Mouse (Mus musculus): ENCODE data around the gene Mta3.

The Mta3 gene

DNA sequence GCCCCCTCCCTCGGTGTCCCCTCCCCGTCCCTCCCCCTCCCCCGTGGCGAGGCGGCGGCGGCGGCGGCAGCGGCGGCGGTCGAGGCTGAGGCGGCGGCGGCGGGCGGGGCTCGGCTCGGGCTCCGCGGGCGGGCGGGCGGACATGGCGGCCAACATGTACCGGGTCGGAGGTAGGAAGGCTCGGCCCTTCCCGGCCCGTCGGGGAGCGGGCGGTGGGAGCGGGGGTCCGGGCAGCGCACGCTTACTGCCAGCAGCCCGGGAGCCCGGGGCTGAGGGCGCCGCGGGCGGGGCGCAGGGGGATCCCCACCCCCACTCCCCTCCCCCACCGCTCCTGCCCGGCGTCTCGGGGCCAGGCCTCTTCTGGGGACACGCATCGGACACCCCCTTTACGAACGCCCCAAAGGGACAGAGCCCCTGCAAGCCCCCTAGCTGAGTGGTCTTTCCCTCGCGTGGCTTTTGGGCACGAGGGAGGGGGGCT is at the start of gene Mta3:
Gene Mta3, plus strand, starts transcription at position 48 of the 478 bp plus-strand sequence.
- DNase-seq (ENCODE audit: extremely low spot score) = peak; percentile 71

DNA sequence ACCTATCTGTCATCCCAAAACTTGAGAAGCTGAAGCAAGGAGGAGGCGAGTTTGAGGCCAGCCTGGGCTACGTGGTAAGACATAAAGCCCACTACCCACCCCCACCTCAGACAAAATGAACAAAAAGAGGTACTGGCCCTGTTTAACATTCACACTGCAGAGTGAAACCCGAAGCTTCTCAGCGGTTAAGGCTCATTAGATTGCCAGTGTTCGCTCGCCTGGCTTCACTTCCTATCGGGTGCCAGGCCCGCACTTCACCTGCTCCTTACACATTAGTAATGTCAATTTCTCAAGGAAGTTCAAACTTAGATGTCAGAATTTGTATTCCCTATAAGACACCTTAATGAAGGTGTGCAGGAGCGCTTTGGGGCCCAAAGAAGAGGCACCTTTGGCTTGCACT is 48.6 kb upstream of the Mta3 start:
- no peak for DNase-seq (ENCODE audit: extremely low spot score)

DNA sequence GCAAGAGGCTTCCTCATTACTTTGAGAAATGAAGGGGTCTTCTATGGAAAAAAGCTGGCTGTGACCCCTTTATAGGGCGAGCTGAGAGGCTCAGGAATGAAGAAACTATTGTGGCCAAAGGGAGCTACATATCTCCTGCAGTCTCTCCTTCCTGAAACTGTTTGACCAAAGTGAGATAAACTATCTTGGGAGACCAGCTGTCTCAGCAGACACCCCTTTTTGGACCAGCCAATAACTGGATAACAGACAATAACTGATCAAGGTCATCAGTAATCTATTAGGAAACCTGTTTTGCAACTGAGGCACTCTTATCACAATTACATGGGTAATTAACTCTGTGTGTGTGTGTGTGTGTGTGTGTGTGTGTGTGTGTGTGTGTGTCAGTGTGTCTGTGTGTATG is 47.0 kb upstream of the Mta3 start:
- no peak for DNase-seq (ENCODE audit: extremely low spot score)

DNA sequence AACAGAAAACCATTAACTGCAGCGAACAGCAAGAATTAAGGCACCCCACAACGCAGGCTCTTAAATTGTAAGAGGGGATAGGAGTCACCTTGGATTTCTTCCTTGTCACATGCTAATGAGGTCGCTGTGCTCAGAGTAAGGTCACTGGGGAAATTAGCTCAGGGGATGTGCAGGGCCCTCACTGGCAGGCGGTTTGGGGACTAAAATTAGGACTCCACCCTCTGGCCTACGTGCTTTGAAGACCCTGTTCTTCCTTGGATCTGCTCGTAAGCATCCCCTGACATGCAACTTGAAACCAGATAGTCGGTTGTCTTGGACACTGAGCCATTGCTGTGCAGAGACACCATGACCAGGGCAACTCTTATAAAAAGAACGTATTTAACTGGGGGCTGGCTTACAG is 41.2 kb upstream of the Mta3 start:
- DNase-seq (ENCODE audit: extremely low spot score) = no peak

DNA sequence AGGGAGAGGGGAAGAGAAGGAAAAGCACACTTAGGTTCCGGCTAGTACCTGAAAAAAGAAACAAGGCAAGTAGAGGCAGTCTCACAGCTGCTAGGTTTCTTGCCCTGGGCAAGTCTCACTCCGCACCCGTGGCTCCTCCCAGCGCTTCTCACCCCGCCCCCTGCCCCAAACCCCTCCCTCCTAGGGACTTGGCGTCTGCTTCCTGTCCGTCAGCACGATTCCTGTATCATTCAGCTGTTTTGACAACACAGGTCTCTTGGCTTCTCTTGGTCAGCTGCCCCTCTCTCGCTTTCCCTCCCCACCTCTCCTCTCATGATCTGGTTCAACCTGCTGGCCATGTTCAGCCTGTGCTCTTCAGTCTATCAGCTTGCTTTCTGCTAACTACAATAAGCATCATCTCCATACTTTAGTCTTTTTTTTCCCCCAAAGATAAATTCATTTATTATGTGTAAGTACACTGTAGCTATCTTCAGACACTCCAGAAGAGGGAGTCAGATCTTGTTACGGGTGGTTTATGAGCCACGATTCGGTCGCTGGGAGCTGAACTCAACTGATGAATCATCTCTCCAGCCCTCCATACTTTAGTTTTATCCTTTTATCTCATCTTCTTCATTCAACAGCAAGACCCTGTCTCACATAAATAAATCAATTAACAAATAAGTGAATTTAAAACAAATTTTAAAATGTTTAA is 39.2 kb upstream of the Mta3 start:
- DNase-seq (ENCODE audit: extremely low spot score) = no peak

DNA sequence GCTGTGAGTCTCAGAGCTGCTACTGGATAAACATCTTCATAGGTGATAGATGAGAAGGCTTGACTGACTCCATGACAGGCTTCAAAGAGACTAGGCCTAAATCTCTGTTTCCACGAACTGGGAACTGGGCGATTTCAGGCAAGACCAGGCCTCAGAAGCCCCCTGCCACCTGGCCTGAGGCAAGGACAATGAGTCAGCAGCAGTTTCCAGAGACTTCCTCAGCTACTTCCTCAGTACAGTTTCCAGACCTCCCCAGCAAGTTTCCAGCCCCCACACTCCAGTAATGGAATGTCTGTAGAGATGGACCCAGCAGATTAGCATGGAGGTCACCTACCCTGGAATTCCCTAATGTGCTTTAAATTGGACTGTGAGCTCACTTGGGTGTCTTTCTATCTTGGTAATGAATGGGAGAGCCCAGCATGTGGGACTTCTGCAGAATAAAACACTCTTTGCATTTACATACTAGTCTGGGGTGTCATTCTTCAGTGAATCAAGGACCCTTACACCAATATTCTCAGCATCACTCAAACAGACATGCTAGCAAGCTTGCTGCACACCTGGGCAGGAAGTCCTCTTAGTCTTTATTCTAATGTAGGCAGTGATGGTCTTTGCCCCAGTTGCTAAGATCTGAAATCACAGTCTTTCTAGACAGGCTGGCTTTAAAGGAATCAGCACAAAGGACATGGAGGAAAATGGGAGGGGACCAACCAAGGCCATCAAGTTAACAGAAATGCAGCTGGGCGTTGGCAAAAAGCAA is 37.9 kb upstream of the Mta3 start:
- DNase-seq (ENCODE audit: extremely low spot score) = no peak

DNA sequence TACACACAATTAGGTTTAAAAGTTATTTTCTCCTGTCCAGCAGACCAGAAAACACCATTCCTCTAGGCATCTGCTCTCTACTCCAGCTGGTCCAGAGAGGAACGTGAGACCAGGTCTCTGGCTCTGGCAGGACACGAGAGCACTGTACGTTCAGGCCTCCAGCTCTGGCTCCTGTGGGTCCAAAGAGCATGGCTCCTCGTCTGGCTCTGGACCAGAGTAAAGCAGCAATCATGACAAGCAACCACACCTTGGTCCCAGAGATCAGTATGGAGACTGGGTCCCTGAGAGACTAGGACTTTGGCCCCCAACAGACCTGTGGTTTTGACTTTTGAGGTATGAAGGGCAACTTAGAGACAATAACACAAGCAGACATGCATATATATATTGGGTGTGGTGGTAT is 33.3 kb upstream of the Mta3 start:
- DNase-seq (ENCODE audit: extremely low spot score) = no peak

DNA sequence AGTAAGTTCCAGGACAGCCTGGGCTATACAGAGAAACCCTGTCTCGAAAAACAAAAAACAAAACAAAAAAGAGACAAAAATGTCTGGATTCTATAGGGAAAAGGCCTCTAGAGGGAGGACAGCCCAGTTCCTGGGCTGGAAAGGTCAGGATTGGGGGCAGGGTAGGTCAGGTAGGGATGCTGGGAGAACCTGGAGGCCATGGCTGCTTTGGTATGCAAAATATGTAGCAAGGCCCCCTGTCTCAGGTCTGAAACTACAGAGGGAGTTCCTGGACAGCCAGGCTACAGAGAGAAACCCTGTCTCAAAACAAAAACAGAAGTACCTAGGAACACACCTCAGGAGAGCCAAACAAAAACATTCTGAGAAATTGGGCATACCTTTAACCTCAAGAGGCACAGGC is 28.6 kb upstream of the Mta3 start:
- DNase-seq (ENCODE audit: extremely low spot score) = no peak

DNA sequence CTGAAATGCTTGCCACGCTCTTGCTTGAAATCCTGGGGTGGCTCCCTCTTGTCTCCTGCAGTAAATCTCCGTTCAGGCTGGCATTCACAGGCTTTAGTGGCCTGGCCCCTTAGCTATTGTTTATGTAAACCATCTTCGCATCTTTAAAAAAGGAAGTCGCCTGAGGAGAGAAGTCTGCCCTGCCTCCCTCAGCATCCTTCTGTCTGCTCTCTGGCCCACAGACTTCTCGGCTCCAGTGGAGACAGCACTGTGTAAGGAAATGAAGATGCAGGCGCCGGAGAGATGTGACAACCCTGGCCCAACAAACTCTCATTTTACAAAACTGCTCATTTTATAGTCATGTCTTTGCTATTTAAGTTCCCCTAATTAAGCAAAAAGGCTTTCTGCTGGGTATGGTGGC is 24.0 kb upstream of the Mta3 start:
- no peak for DNase-seq (ENCODE audit: extremely low spot score)

DNA sequence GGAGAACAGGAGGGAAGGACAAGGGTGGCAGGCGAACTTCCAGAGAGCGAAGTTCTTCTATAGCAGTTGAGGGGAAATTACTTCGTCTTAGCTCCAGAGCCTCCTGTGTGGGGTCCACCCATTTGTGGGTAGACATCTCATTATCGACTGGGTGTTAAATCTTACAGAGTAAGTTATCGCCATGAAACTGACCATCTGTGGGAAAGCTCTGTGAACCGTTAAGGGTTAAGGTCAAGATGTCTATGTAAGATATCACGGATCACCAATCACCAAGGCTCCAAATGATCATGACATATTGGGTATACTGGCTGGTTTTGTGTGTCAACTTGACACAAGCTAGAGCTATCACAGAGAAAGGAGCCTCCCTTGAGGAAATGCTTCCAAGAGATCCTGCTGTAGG is 21.5 kb upstream of the Mta3 start:
- no peak for DNase-seq (ENCODE audit: extremely low spot score)

DNA sequence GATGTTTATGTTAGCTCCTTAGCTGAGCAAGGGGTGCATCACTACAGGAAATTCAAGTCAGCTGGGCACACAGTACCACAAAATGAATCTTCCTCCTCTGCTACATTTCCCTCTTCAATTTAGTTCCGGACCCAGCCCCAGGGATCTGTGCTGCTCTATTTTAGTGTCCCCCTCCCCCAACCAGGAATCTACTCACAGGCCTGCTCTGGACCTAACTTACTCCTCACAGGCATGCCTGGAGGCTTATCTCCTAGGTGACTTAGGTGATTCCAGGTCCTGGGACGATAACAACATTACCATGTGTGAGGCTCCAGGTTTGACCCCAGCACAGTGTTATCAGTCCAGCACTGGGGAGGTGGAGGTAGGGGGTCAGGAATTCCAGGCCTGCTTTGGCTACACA is 15.5 kb upstream of the Mta3 start:
- no peak for DNase-seq (ENCODE audit: extremely low spot score)

DNA sequence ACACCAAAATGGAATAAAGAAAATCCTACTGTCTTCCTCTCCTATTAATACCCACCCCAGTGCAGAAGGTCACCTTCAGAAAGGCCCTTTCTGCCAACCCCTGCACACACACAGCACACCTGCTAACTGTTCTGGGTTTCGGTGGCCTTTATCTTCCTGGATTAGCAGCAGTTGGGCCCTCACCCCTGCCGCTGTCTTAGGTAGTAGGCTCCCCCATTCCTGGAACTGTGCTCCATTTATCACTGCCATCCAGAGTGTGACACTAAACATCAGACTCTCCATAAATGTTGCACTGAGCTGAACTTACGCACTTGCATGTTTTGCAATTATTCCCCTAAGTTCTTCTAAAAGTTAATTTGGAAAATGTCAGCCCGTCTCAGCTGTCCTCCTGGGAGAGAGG is 14.6 kb upstream of the Mta3 start:
- DNase-seq (ENCODE audit: extremely low spot score) = no peak

DNA sequence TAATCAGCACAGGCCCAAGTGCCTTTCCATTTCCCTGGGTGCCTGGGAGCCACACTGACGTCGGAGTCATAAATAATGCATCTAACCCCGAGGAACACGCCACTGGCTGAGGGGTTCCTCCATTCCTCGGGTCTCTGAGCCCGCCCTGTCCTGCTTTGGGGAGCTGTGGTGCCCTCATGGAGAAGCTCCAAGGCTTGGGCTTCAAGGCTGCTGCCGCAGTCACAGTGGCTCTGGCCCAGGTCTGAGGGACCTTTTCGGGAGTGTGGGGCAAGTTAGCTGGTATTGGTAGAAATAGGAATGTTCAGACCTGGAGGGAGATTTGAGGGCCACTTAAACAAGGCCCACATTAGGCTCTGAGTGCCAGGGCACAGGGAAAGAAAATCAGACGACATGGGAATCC is 12.0 kb upstream of the Mta3 start:
- DNase-seq (ENCODE audit: extremely low spot score) = no peak

DNA sequence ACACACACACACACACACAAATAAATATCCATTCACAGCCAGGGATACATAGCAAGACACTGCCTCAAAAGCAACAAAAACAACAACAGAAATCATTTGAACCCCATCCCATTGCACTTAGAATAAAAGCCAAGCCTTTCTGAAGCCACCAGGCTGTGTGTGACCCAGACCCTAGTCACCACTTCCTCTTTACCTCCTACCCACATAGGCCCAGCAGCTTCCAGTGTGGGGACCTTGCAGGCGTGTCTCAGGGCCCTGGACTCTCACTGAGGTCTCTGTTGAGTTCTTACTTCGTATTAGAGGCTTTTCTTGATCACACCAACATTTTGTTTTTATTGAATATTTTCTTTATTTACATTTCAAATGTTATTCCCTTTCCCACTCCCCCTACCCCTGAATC is 10.2 kb upstream of the Mta3 start:
- no peak for DNase-seq (ENCODE audit: extremely low spot score)

DNA sequence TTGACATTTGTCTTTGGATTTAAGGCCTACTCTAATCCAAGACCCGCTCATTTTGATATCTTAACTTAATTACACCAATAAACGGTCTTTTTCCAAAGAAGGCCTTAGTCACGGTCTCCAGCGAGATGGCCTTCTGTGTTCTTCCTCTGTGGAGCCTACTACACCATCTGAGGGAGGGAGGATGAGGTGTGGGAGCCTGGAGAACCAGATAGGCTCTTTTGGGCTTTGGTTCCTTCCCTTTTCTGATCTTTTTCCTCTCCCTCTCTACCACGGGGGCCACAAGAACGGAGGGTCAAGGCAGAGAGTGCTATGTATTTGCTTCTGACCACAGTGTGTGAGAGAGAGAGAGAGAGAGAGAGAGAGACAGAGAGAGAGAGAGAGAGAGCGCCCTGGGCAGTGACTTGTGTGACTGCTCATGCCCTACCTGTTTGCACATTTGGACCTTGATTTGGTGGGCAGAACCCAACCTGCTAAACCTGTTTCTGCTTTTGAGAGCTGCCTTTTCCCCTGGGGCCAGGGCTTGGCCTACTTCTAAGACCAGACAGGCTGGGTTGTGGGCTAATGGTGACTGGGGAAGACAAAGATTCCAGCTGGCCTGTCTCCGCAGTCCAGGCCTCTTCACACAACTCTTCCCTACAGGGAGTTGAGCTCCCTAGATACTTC is 6.8 kb upstream of the Mta3 start:
- no peak for DNase-seq (ENCODE audit: extremely low spot score)

DNA sequence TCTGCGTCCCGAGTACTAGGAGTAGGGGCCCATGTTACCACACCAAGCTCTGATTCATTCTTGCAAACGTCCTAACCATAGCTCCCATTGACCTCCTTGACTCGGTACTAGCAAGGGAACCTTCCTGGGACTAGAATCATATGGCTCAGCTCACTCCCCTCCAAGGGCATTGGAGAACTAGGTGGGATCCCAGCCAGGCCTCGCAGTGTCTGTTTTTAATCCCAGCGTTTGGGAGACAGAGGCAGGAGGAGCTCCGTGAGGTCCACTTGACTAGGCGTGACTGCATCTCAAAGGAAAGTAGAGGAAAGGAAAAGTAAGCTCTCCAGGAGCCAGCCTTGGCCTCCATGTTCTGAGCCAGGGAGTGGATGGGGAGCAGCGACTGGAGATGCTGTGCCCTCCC is 5.8 kb upstream of the Mta3 start:
- no peak for DNase-seq (ENCODE audit: extremely low spot score)

DNA sequence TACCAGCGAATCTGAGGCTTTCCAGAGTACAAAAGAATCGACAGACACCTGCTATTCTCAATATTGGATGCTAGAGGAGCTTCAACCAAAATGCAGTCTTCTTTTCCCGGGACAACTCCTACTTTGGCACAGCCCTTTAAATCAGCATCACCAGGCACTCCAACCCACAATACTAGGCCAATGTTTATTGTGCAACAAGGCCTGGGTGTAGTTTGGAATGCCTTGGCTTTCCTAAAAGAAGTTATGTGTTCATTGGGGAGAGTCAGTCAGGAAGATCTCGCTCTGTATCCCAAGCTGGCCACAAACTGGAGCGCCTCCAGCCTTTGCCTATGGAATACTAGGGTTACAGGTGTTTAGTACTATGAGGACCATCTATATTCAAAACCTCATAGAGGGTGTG is 1.5 kb upstream of the Mta3 start:
- no peak for DNase-seq (ENCODE audit: extremely low spot score)

DNA sequence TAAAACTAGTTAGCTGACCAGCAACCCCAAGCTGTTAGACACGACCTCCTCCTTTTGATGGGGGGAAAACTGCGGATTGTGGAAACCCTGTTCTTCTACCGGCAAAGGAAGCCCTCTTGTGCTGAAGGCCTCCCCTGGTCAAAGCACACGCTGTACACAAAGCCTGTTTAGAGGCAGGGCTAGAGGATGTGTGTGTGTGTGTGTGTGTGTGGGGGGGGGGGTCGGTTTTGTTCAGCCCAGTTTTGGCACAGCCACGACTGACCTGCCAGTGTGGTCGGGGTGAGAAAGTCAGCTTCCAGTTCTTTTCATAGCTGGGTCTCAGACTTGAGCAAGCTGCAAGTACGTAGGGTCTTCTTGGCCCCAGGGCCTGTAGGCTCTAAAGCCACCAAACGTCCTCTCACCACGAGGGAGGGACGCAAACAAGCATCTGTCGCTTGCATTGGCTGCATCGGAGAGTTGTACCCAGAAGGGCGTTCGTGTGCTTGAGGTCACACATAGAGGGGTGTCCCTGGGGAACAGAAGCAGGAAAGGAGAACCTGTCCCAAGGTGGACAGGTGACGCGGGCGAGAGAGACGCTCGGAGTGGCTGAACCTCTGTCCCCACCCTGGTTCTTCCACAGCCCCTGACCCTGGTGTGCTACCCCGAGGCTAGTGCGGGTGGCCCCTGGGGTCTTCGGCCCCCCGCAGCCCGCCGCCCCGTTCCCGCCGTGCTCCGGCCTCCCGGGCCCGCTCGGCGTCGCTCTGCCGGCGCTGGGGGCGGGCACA is 429 bp upstream of the Mta3 start:
- DNase-seq (ENCODE audit: extremely low spot score) = no peak

DNA sequence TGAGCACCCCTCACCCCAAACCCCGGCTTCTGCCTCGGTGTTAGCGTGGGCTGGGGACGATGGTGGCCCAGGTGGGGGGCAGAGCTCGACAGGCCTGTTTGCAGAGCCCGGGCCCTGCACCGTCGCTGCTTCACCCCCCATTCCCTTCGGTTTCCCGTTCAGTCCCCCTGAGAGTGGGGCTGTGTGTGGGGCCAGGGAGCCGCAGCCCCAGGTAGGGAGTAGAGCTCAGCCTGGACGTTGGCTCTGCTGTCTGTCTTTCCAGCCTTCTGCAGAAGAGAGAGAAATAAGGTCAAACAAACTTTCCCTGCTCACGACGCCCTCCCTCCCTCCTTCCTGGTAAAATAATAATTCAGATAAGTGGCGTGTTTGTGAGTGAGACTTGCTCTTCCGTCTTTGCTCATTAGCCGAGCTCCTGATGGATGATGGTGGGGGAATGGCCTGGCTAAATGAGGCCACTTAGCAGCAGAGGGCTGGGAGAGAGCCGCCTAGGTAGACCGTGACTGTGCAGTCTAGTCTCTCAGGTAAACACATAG is 697 bp downstream of the Mta3 start:
- DNase-seq (ENCODE audit: extremely low spot score) = peak; percentile 59

DNA sequence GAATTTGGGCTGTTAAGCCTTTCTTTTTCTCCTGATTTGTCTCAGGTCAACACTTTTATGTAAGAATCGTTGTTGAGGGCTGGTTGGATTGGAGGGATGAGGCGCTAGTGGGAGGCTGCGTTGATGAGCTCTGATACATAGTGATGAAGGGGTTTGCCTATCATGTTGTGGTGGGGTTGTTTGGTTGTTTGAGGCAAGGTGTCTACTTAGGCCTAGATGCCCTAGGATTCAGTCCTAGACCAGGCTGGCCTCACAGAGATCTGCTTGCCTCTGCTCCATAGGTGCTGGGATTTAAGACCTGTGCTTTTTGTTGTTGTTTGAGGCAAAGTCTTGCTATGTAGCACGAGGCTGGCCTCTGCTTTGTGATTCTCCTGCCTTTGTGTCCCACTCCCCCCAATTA is 1.4 kb downstream of the Mta3 start:
- no peak for DNase-seq (ENCODE audit: extremely low spot score)

DNA sequence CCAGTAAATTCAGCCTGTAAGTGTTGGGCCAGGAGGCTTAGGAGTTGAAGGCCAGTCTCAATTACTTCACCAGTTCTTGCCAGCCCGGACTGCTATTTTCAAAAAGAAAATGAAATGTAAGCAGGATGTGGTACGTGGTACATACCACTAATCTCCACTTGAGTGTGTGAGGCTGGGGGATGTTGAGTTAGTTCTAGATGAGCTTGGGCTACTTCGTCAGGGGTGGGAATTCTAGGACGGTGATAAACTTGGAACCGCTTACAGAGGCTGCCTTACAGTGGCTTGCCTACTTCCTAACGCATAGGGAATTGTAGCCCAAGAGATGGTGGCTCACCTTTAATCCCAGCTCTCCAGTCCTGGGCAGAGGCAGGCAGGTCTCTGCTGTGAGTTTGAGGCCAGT is 1.9 kb downstream of the Mta3 start:
- DNase-seq (ENCODE audit: extremely low spot score) = no peak

DNA sequence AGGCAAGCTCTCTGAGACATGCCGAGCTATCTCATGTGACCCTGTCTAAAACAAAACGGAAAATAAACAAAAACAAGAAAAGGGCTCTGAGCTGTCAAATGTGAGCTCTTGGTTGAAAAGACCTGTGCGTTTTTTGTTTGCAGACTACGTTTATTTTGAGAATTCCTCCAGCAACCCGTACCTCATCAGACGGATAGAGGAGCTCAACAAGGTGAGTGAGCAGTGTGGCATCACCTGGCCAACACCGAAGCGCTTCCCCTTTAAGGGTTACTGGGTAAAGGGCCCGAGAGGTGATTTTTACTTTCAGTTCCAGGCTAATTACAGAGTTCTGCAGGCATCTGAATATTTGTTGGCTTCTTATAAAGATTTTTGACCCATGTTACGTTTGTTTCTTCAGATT is 2.3 kb downstream of the Mta3 start:
- DNase-seq (ENCODE audit: extremely low spot score) = no peak
